Mouse (Mus musculus): ENCODE results near the gene Galt. TPM values are rescaled to one million over a fixed set of nuclear protein-coding genes. Genes with fewer than 3 reads are reported as not detected.

Galt gene
- polyA plus RNA-seq, 1 experiment from 2014 or later: 18.2 TPM

GRCm38 (mm10) chr4:41722918-41723351 is 32.1 kb upstream of the Galt start, which contains the start of gene Dctn3:
Gene Dctn3, minus strand, starts transcription at chr4:41723170.
- Histone ChIP-seq H3K36me3 (ENCODE audit: inconsistent target) (peaks cover 27% of the 10 kb centered on the region), H3K79me2 (ENCODE audit: inconsistent target) (peaks cover 17% of the 10 kb centered on the region), H3K4me3 (ENCODE audit: inconsistent target) (peak within 1 kb of the TSS; percentile 95), H3K27ac (peak within 1 kb of the TSS; percentile 21; the same call in 1 of the 2 replicates)
- WGBS (ENCODE audit: missing documents): under 1% methylated on average over 27 of the region's 27 CpGs

DNA sequence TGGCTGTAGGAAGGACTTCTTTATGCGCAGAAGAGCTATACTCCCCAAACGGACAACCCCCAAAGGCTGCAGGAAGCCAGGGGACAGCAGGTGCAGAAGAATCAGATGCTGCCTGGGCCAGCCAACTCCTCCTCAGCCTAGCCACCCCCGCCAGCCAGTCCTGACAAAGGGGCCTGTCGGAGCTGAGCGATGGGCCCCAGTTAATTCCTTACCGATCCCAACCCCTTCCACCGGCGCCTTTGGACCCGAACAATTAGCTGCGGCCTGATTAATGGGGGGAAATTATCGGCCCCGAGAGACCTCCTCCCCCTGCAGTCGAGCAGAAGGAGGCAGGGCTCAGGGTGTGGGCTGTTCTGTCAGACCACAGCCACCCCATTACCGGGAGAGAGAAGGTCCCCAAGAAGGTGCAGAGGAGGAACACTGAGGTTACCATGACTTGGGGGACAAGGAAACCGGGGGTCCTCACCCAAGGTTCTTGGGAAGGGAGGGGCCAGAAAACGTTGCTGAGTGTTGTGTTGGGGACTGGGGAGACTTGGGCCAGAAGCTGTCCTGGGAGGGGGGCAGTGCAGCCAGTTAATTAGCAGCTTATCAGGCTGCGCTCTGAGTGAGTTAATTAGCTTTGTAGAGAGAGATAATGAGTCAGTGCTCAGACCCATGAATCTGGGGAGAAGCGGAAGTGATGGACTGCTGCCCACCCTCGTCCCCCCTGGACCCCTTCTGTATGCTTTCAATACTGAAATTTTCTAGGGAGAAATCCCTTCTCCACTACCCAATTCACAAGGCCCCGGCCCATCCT is 28.0 kb upstream of the Galt start:
- peaks cover 9% of the 10 kb centered on the region for H3K79me2 ChIP-seq (ENCODE audit: inconsistent target)
- H3K27ac ChIP-seq: no peak overlapping the region
- H3K36me3 ChIP-seq (ENCODE audit: inconsistent target): no peaks in the 10 kb centered on the region
- no peak overlapping the region for H3K4me3 ChIP-seq (ENCODE audit: inconsistent target)
- 37% methylated on average over 17 of the region's 20 CpGs for WGBS (ENCODE audit: missing documents)

DNA sequence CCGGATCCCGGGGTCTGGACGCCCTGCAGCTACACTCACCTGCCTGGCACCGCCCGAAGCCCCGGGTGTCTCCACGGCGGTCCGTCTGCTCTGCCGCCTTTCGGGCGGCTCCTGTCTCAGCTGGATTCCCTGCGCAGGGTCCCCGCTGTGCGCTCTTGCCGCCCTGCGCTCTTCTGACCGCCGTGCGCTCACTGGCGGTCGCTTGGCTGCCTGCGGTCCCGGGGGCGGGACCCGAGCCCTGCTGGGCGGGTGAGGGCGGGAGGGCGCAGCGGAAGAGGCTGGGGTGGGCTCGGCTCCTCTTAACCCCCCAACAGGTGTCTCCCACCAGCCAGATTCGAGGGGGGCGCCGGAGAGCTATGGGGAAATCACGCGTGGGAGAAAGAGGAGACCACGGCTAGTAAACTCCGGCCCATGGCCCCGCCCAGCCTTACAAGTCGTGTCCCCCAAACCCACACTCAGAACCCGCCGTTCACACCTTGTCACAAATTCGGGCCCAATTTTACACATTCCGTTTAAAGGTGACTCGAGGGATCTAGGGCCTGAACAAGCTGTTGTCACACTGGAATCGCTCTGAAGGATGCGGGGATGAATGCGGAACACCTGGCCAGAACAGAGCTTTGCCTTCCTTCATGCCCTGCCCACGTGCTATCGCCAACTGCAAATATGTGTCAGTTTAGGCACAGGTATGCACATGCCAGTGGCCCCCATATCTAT is 23.8 kb upstream of the Galt start, which contains the start of gene Arid3c:
Gene Arid3c (minus strand): TSS at position 91 of the 714 bp plus-strand sequence.
- Histone ChIP-seq H3K79me2 (ENCODE audit: inconsistent target) (no peaks in the 10 kb centered on the region), H3K27ac (no peak within 1 kb of the TSS), H3K4me3 (ENCODE audit: inconsistent target) (no peak within 1 kb of the TSS), H3K36me3 (ENCODE audit: inconsistent target) (no peaks in the 10 kb centered on the region)
- 2% methylated on average over 39 of the region's 50 CpGs for WGBS (ENCODE audit: missing documents)

GRCm38 (mm10) chr4:41737602-41738255 is 17.3 kb upstream of the Galt start:
- 15% methylated on average over 8 of the region's 8 CpGs for WGBS (ENCODE audit: missing documents)

DNA sequence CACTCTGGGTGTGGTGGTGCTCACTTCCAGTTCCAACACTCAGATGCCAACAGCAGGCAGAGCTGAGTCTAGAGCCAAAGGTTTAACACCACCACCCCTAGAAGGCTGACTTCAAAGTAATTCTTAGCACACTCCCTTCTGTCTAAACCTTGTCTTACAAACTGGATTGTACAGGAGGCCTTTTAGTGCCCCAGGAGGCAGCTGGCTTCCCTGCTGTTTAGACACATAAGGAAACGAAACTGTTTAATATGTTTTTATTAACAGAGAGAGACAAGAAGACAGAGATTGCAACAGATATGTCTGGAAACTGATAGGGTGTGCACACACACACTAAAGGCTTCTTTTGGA is 16.8 kb upstream of the Galt start:
- Histone ChIP-seq H3K79me2 (ENCODE audit: inconsistent target) (peaks cover 13% of the 10 kb centered on the region), H3K27ac (peak overlapping the region; percentile 15), H3K36me3 (ENCODE audit: inconsistent target) (no peaks in the 10 kb centered on the region), H3K4me3 (ENCODE audit: inconsistent target) (no peak overlapping the region)
- 43% methylated on average over 1 of the region's 1 CpGs for WGBS (ENCODE audit: missing documents)

More at GRCm38 (mm10) chr4:41737602-41738255, 17.3 kb upstream of the Galt start:
- H3K36me3 ChIP-seq (ENCODE audit: inconsistent target): no peaks in the 10 kb centered on the region
- peak overlapping the region; percentile 15 for H3K27ac ChIP-seq
- no peak overlapping the region for H3K4me3 ChIP-seq (ENCODE audit: inconsistent target)
- peaks cover 13% of the 10 kb centered on the region for H3K79me2 ChIP-seq (ENCODE audit: inconsistent target)

DNA sequence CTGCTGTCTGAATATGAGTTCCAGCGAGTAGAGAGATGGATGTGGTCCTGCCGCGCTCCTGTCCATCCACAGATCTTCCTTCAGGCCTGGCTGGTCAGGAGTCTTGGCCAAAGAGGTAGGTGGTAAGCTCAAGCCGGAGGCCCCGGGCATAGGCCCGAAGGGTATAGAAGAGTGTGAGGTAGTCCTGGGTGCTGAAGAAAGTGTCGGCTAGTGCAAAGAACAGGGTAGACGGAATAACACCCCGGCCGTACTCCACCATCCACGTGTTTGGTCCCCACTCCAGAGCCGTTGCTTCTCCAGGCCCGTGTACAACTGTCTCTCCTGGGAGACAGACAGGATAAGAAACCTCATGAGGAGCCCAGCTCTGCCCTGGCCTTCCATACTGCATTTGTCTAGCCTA is 15.8 kb upstream of the Galt start:
- 85% methylated on average over 13 of the region's 13 CpGs for WGBS (ENCODE audit: missing documents)
- Histone ChIP-seq H3K36me3 (ENCODE audit: inconsistent target) (no peaks in the 10 kb centered on the region), H3K27ac (no peak overlapping the region), H3K79me2 (ENCODE audit: inconsistent target) (peaks cover 13% of the 10 kb centered on the region), H3K4me3 (ENCODE audit: inconsistent target) (no peak overlapping the region)

DNA sequence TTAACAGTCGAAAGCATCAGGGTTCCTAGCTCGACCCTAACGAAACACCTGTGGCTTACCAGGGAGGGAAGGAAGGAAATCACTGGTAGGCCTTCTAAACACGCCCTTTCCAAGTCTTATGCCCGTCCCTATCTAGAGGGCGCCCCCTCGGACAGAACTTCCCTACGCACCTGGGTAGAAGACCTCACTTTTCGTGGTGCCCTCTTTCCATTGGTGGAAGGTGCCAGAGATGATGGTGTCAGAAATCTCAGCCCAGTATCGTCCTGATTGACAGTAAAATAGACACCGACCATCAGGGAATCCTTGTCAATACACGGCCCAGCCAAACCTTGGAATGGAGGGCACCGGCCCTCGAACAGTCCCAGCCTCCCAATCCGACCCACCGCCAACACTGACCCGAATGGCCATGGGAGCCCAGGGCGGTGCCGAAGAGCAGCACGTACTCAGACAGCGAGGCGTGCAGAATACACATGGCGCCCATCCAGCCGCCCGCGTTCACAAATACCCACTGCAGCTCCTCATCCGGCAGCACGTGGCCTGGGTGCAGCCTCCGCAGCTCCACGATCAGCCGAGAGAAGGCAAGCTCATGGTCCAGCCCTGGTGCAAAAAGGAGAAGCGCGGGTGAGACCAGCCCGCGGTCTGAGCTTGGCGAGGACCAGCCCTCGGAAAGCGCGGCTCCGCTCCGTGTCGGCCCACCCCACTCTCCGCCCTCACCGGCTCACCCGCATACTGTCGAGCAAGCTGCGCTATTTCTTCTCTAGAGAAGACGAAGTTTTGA is 14.5 kb upstream of the Galt start:
- peak overlapping the region; percentile 73 for H3K27ac ChIP-seq
- H3K79me2 ChIP-seq (ENCODE audit: inconsistent target): peaks cover 13% of the 10 kb centered on the region
- peak overlapping the region; percentile 65 for H3K4me3 ChIP-seq (ENCODE audit: inconsistent target)
- no peaks in the 10 kb centered on the region for H3K36me3 ChIP-seq (ENCODE audit: inconsistent target)
- under 1% methylated on average over 48 of the region's 48 CpGs for WGBS (ENCODE audit: missing documents)

DNA sequence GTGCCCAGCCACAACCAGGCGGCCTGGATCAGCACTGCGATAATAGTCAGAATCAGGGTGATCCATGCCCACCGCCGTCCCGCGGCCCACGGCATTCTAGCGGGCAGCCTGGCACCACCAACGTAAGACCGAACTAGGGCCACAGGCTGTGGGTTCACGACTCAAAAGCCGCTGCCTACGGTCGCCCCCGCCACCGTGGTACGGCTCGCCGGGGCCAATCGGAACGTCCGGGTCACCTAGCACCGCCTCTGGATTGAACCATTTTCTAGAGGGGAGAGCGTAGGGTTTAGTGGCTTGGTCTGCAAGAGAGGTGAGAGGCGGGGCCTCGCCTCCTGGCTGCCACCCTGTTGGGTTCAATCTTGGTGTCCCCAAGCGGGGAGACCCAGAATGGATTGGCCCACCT is 13.9 kb upstream of the Galt start:
- peak overlapping the region; percentile 73 for H3K27ac ChIP-seq
- H3K79me2 ChIP-seq (ENCODE audit: inconsistent target): peaks cover 13% of the 10 kb centered on the region
- WGBS (ENCODE audit: missing documents): 2% methylated on average over 27 of the region's 27 CpGs
- H3K4me3 ChIP-seq (ENCODE audit: inconsistent target): peak overlapping the region; percentile 65
- H3K36me3 ChIP-seq (ENCODE audit: inconsistent target): no peaks in the 10 kb centered on the region

DNA sequence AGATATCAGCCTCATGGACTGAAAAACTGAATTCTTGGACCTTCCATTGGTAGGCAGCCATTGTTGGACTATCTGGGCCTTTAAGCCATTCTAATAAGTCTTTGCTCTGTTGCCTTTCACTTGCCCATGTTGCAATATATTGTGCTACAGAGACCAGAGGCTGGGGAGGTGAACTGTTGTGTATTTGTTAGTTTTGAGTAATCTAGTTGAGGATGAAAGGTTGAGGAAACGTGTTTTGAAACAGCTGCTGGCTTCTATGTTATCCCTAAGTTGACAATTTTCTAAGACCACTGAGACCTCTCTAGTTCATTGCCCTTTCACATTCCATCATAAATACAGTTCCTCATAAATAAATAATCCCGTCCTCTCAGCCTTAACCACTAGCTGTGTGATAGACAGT is 10.9 kb upstream of the Galt start:
- H3K79me2 ChIP-seq (ENCODE audit: inconsistent target): peaks cover 10% of the 10 kb centered on the region
- H3K27ac ChIP-seq: no peak overlapping the region
- WGBS (ENCODE audit: missing documents): 83% methylated on average over 2 of the region's 2 CpGs
- H3K36me3 ChIP-seq (ENCODE audit: inconsistent target): no peaks in the 10 kb centered on the region
- H3K4me3 ChIP-seq (ENCODE audit: inconsistent target): no peak overlapping the region

GRCm38 (mm10) chr4:41745021-41745420 is 10.0 kb upstream of the Galt start:
- Histone ChIP-seq H3K36me3 (ENCODE audit: inconsistent target) (no peaks in the 10 kb centered on the region), H3K27ac (no peak overlapping the region), H3K4me3 (ENCODE audit: inconsistent target) (no peak overlapping the region), H3K79me2 (ENCODE audit: inconsistent target) (peaks cover under 1% of the 10 kb centered on the region; the same call in 1 of the 2 replicates)
- WGBS (ENCODE audit: missing documents): 60% methylated on average over 1 of the region's 1 CpGs

- H3K79me2 ChIP-seq (ENCODE audit: inconsistent target): no peaks in the 10 kb centered on the region
- H3K4me3 ChIP-seq (ENCODE audit: inconsistent target): peak within 1 kb of the TSS; percentile 83
- peak within 1 kb of the TSS; percentile 75 for H3K27ac ChIP-seq
- H3K36me3 ChIP-seq (ENCODE audit: inconsistent target): peaks cover 7% of the 10 kb centered on the region; the same call in 1 of the 2 replicates
- WGBS (ENCODE audit: missing documents): under 1% methylated on average over 57 of the region's 57 CpGs
Observed at GRCm38 (mm10) chr4:41755338-41756305, 594 bp downstream of the Galt start, which contains the start of gene Sigmar1. Gene Sigmar1, minus strand, starts transcription at chr4:41756157.

GRCm38 (mm10) chr4:41756440-41756839 is 1.4 kb downstream of the Galt start:
- H3K4me3 ChIP-seq (ENCODE audit: inconsistent target): peak overlapping the region; percentile 83
- no peaks in the 10 kb centered on the region for H3K79me2 ChIP-seq (ENCODE audit: inconsistent target)
- peak overlapping the region; percentile 75; the same call in 1 of the 2 replicates for H3K27ac ChIP-seq
- peaks cover 7% of the 10 kb centered on the region; the same call in 1 of the 2 replicates for H3K36me3 ChIP-seq (ENCODE audit: inconsistent target)
- WGBS (ENCODE audit: missing documents): 51% methylated on average over 8 of the region's 8 CpGs

DNA sequence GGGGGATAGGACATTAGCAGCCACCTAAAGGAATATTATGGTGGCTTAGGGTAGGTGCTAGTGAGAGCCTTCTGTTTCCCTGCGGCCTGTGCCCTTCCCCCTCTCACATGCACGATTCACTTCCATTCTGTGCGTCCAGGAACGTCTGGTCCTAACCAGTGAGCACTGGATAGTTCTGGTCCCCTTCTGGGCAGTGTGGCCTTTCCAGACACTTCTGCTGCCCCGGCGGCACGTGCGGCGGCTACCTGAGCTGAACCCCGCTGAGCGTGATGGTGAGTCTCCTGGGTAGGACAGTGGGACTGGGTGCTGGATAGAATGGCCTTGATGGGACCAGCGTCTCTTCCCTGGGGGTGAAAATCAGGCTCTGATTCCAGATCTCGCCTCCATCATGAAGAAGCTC is 2.3 kb downstream of the Galt start:
- Histone ChIP-seq H3K79me2 (ENCODE audit: inconsistent target) (no peaks in the 10 kb centered on the region), H3K27ac (no peak overlapping the region), H3K36me3 (ENCODE audit: inconsistent target) (peaks cover 7% of the 10 kb centered on the region; the same call in 1 of the 2 replicates), H3K4me3 (ENCODE audit: inconsistent target) (no peak overlapping the region)
- WGBS (ENCODE audit: missing documents): 92% methylated on average over 13 of the region's 13 CpGs
